Mouse (Mus musculus): ENCODE results near the gene Vmn1r19.
"Not testable (repeated sequence)": the region's sequence is repeated elsewhere in the genome, so short reads cannot be mapped to it uniquely, and the experiment has no call there.

Vmn1r19 gene

GRCm38 (mm10) chr6:57403480-57403879 lies at the start of gene Vmn1r19:
Gene Vmn1r19, plus strand, starts transcription at chr6:57403780.
- not testable (repeated sequence) for DNase-seq (ENCODE audit: low spot score in 2 of 2)

- DNase-seq (ENCODE audit: low spot score in 2 of 2), result peak in 1 of 2 experiments; percentile 1
Measured at GRCm38 (mm10) chr6:57356864-57357263, 46.7 kb upstream of the Vmn1r19 start.

- DNase-seq (ENCODE audit: low spot score in 2 of 2), result no peak
Measured at GRCm38 (mm10) chr6:57363627-57364026, 40.0 kb upstream of the Vmn1r19 start, which contains the start of gene Vmn1r17. Gene Vmn1r17, minus strand, starts transcription at chr6:57363727.

DNA sequence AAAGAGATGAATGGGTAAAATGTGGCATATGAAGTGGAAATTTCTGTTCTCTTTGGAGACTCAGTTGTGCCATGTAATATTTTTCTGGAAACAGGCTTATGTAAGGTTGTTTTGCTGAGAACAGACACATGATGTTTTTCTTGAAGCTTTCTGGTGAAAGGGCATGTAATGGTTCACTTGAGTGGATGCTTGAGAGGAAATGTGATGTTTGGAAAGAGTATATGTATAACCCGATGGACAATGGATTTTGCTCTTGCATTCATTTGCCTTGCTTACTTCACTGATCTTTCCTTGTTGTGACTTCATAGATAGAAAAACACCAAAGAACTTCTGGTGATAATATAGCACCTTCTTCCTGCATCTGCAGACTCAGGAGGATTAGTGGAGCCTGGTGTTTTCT lies 37.7 kb upstream of the Vmn1r19 start:
- DNase-seq (ENCODE audit: low spot score in 2 of 2), result not testable (repeated sequence)

DNA sequence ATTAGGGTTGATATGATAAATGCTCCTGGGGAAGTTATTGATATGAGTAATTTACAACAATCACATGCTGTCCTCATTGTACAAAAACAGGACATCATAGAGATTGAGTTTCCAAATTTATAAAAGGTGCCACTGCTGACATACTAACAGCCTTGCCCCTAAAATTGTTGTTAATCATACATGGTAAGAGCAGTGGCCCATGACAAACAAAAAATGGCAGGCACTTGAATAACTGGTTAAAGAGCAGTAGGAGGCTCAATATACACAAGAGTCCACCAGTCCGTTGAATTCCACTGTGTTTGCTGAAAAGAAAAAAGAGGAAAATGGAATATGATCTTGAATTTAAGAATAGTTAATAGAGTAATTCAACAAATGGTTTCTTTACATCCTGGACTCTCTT lies 36.1 kb upstream of the Vmn1r19 start:
- DNase-seq (ENCODE audit: low spot score in 2 of 2), result no peak

DNA sequence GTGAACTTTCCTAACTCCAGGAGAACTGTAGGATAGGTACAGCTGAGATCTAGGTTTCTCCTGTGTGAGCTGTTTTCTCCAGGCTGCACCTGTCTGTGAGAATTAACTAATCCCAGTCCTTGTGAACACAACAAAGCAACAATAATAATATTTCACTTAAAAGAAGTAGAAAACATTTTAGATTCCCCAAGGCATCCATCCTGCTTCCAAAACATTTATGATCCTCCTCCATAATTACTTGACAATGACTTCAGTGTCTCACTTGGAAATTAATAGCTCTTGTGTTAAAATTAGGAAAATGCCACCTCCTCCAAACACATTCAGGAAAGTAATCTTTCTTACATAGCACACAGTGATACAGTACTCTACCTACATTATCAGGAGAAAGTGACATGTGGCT lies 7.9 kb upstream of the Vmn1r19 start, which contains the start of gene Vmn1r18:
Gene Vmn1r18 (minus strand): TSS at position 101 of the 400 bp plus-strand sequence.
- DNase-seq (ENCODE audit: low spot score in 2 of 2), result no peak

DNA sequence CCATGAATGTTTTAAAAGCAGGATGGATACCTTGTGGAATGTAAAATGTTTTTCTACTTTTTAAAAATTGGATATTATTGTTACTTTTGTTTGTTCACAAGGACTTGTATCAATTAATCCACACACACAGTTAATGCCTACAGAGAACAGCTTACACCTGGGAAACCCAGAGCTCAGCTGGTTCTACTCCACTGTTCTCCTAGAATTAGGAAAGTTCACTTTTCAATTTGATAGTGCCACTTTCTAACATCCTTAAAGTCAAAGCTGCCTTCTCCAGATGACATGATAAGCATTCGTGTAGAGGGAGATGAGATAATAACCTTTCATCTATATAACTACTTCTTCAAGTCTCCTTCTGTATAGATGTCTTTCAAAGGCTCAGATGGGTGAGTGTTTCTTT lies 25.1 kb downstream of the Vmn1r19 start, which contains the start of gene Vmn1r20:
Gene Vmn1r20 (plus strand): TSS at position 301 of the 400 bp plus-strand sequence.
- DNase-seq (ENCODE audit: low spot score in 2 of 2), result no peak

GRCm38 (mm10) chr6:57431196-57431595 lies 27.6 kb downstream of the Vmn1r19 start:
- no peak for DNase-seq (ENCODE audit: low spot score in 2 of 2)
